Mouse (Mus musculus): Measurements from ENCODE around the gene Ebf1. TPM values are rescaled to one million over a fixed set of nuclear protein-coding genes. Genes with fewer than 3 reads are reported as not detected.

Gene Ebf1
- total RNA-seq, 2 experiments from 2014 or later, result 3.3 to 3.6 TPM

GRCm38 (mm10) chr11:44733276-44733675, 116.2 kb downstream of the Ebf1 start:
- H3K4me3 ChIP-seq, result no peak overlapping the region

GRCm38 (mm10) chr11:44738046-44738445, 120.9 kb downstream of the Ebf1 start:
- no peak for DNase-seq (ENCODE audit: extremely low spot score in 1 of 2, low spot score in 2 of 2)
- Histone ChIP-seq H3K4me3 (no peak overlapping the region), H3K27ac (no peak overlapping the region)
- intact Hi-C loops (cut with DNase I), result no loop called here
- TF ChIP-seq CTCF (IDR thresholded peaks at IDR 0.05), result no peak

More at GRCm38 (mm10) chr11:44733276-44733675, 116.2 kb downstream of the Ebf1 start:
- no peak for DNase-seq (ENCODE audit: extremely low spot score in 1 of 2, low spot score in 2 of 2)
- no peak for TF ChIP-seq CTCF (IDR thresholded peaks at IDR 0.05)
- intact Hi-C loops (cut with DNase I), result no loop called here
- no peak overlapping the region for H3K27ac ChIP-seq

GRCm38 (mm10) chr11:44738820-44739219, 121.7 kb downstream of the Ebf1 start:
- intact Hi-C loops (cut with DNase I), result no loop called here
- no peak for TF ChIP-seq CTCF (IDR thresholded peaks at IDR 0.05)
- DNase-seq (ENCODE audit: extremely low spot score in 1 of 2, low spot score in 2 of 2), result no peak
- H3K27ac ChIP-seq, result no peak overlapping the region
- H3K4me3 ChIP-seq, result no peak overlapping the region

GRCm38 (mm10) chr11:44740278-44741041, 123.3 kb downstream of the Ebf1 start:
- intact Hi-C loops (cut with DNase I), result no loop called here
- Histone ChIP-seq H3K4me3 (no peak overlapping the region), H3K27ac (no peak overlapping the region)
- no peak for TF ChIP-seq CTCF (IDR thresholded peaks at IDR 0.05)
- DNase-seq (ENCODE audit: extremely low spot score in 1 of 2, low spot score in 2 of 2), result no peak

GRCm38 (mm10) chr11:44741042-44741491, 124.0 kb downstream of the Ebf1 start:
- TF ChIP-seq CTCF (IDR thresholded peaks at IDR 0.05), result no peak
- Histone ChIP-seq H3K27ac (no peak overlapping the region), H3K4me3 (no peak overlapping the region)
- intact Hi-C loops (cut with DNase I), result no loop called here
- DNase-seq (ENCODE audit: extremely low spot score in 1 of 2, low spot score in 2 of 2), result no peak

GRCm38 (mm10) chr11:44744446-44744845, 127.3 kb downstream of the Ebf1 start:
- intact Hi-C loops (cut with DNase I), result no loop called here
- no peak overlapping the region for H3K4me3 ChIP-seq
- H3K27ac ChIP-seq, result no peak overlapping the region
- TF ChIP-seq CTCF (IDR thresholded peaks at IDR 0.05), result no peak
- DNase-seq (ENCODE audit: extremely low spot score in 1 of 2, low spot score in 2 of 2), result no peak

- Histone ChIP-seq H3K4me3 (no peak overlapping the region), H3K27ac (no peak overlapping the region)
- no peak for DNase-seq (ENCODE audit: extremely low spot score in 1 of 2, low spot score in 2 of 2)
- intact Hi-C loops (cut with DNase I), result no loop called here
- TF ChIP-seq CTCF (IDR thresholded peaks at IDR 0.05), result no peak
Measured at GRCm38 (mm10) chr11:44745946-44746345, 128.8 kb downstream of the Ebf1 start.

GRCm38 (mm10) chr11:44746731-44747130, 129.6 kb downstream of the Ebf1 start:
- TF ChIP-seq CTCF (IDR thresholded peaks at IDR 0.05), result no peak
- Histone ChIP-seq H3K4me3 (no peak overlapping the region), H3K27ac (no peak overlapping the region)
- intact Hi-C loops (cut with DNase I), result no loop called here
- no peak for DNase-seq (ENCODE audit: extremely low spot score in 1 of 2, low spot score in 2 of 2)

GRCm38 (mm10) chr11:44749309-44749708, 132.2 kb downstream of the Ebf1 start:
- Histone ChIP-seq H3K27ac (no peak overlapping the region), H3K4me3 (no peak overlapping the region)
- DNase-seq (ENCODE audit: extremely low spot score in 1 of 2, low spot score in 2 of 2), result no peak
- intact Hi-C loops (cut with DNase I), result no loop called here
- TF ChIP-seq CTCF (IDR thresholded peaks at IDR 0.05), result no peak

- TF ChIP-seq CTCF (IDR thresholded peaks at IDR 0.05), result no peak
- DNase-seq (ENCODE audit: extremely low spot score in 1 of 2, low spot score in 2 of 2), result no peak
- intact Hi-C loops (cut with DNase I), result no loop called here
- Histone ChIP-seq H3K4me3 (no peak overlapping the region), H3K27ac (no peak overlapping the region)
Measured at GRCm38 (mm10) chr11:44754336-44754735, 137.2 kb downstream of the Ebf1 start.

GRCm38 (mm10) chr11:44756321-44756720, 139.2 kb downstream of the Ebf1 start:
- intact Hi-C loops (cut with DNase I), result no loop called here
- Histone ChIP-seq H3K27ac (no peak overlapping the region), H3K4me3 (no peak overlapping the region)
- TF ChIP-seq CTCF (IDR thresholded peaks at IDR 0.05), result no peak
- DNase-seq (ENCODE audit: extremely low spot score in 1 of 2, low spot score in 2 of 2), result no peak

GRCm38 (mm10) chr11:44758857-44759256, 141.7 kb downstream of the Ebf1 start:
- Histone ChIP-seq H3K27ac (no peak overlapping the region), H3K4me3 (no peak overlapping the region)
- no peak for DNase-seq (ENCODE audit: extremely low spot score in 1 of 2, low spot score in 2 of 2)
- intact Hi-C loops (cut with DNase I), result no loop called here
- TF ChIP-seq CTCF (IDR thresholded peaks at IDR 0.05), result no peak
